Mouse (Mus musculus) CD4-positive, CD25-positive, alpha-beta regulatory T cell, adult 9 weeks (primary cell): ENCODE results near the gene Bmp2. TPM values are rescaled to one million over a fixed set of nuclear protein-coding genes. Genes with fewer than 3 reads are reported as not detected.

Experiments used
- polyA plus RNA-seq: library from polyadenylated mRNA; unstranded; fragments of 100-300 nt; shearing (Covaris generic); gene quantifications from one replicate; pipeline ENCODE4 v1.2.1, GENCODE M21; 2017

Gene Bmp2
- polyA plus RNA-seq = not detected

GRCm38 (mm10) chr2:133552031-133552841 lies at the start of gene Bmp2:
Gene Bmp2, plus strand, starts transcription at chr2:133552159.

